Mouse (Mus musculus) liver, embryonic 14.5 days (tissue): ENCODE measurements around the gene Map2. TPM values are rescaled to one million over a fixed set of nuclear protein-coding genes. Genes with fewer than 3 reads are reported as not detected.

ENCODE experiments used
- ATAC-seq: fragments of 200-750 bp; cut with Nextera tagmentation; 2 replicates; pipeline ENCODE4 v1.8.0; 2017; ENCODE audit warnings: moderate number of reproducible peaks, mild to moderate bottlenecking, moderate library complexity; ENCODE audit not compliant: insufficient read depth
- DNase-seq, 3 experiments: peaks; one replicate each; pipeline ENCODE4 v3.0.0-alpha.2; 2012 to 2013; ENCODE audit warnings: low read depth in 3 of 3, low spot score in 3 of 3
- H3K27ac ChIP-seq: fragments of 300-500 bp; sonication (generic); 2 replicates; pipeline ENCODE4 v1.5.1; 2014; ENCODE audit warnings: moderate library complexity, mild to moderate bottlenecking, control low read depth, inconsistent platforms
- H3K27me3 ChIP-seq: fragments of 300-500 bp; sonication (generic); 2 replicates; pipeline ENCODE4 v1.6.1; 2014; ENCODE audit warnings: mild to moderate bottlenecking, low read length, moderate library complexity; ENCODE audit not compliant: control insufficient read depth, insufficient read depth
- H3K36me3 ChIP-seq: fragments of 300-500 bp; sonication (generic); replicated peaks from 2 replicates; pipeline ENCODE4 v1.6.1; 2014; ENCODE audit warnings: low read depth; ENCODE audit not compliant: control insufficient read depth, insufficient read depth
- H3K4me1 ChIP-seq, 2 experiments: fragments of 200-500 bp in 1 of 2; fragments of 300-500 bp in 1 of 2; sonication (generic) in 1 of 2; replicated peaks; 2 replicates each; pipeline ENCODE4 v1.6.1; 2012 to 2014; ENCODE audit warnings: antibody characterized with exemption in 1 of 2, inconsistent platforms in 1 of 2, low read length in 1 of 2; ENCODE audit not compliant: control insufficient read depth in 2 of 2, insufficient read depth in 2 of 2
- H3K4me2 ChIP-seq: fragments of 300-500 bp; sonication (generic); 2 replicates; pipeline ENCODE4 v1.6.1; 2014; ENCODE audit warnings: low read depth, mild to moderate bottlenecking, control low read depth, moderate library complexity
- H3K4me3 ChIP-seq, 2 experiments: fragments of 200-500 bp in 1 of 2; fragments of 300-500 bp in 1 of 2; sonication (generic) in 1 of 2; 2 replicates each; pipeline ENCODE4 v1.5.1; 2012 to 2014; ENCODE audit warnings: low read depth in 2 of 2, low read length in 2 of 2, mild to moderate bottlenecking in 2 of 2, control low read depth in 1 of 2, inconsistent platforms in 1 of 2, moderate library complexity in 1 of 2; ENCODE audit not compliant: insufficient read depth in 1 of 2
- H3K9ac ChIP-seq: fragments of 300-500 bp; sonication (generic); replicated peaks from 2 replicates; pipeline ENCODE4 v1.6.1; 2014; ENCODE audit warnings: mild to moderate bottlenecking, control low read depth, moderate library complexity
- H3K9me3 ChIP-seq: fragments of 300-500 bp; sonication (generic); 2 replicates; pipeline ENCODE4 v1.6.1; 2016; ENCODE audit warnings: low read length, mixed read lengths; ENCODE audit not compliant: control insufficient read depth
- CTCF ChIP-seq: IDR thresholded peaks from 2 replicates; pipeline ENCODE4 v1.5.1; 2016; ENCODE audit warnings: antibody characterized with exemption, low read depth, control low read depth
- EP300 ChIP-seq: IDR thresholded peaks from 2 replicates; pipeline ENCODE4 v1.6.1; 2016; ENCODE audit warnings: antibody characterized with exemption, low read depth
- WGBS: fragments of 180-500 bp; shearing (Covaris S2); extraction: QIAGEN DNeasy Blood & Tissue Kit; methylation state at CpG from one replicate; pipeline ENCODE4 v1.1.7; 2014; ENCODE audit not compliant: insufficient replicate concordance; 5-methylcytosine and 5-hydroxymethylcytosine counted together
- polyA plus RNA-seq, 2 experiments: library from polyadenylated mRNA; depleted of rRNA in 1 of 2; stranded (reverse) in 1 of 2; unstranded in 1 of 2; fragments of >200 nt; fragmentation: Nextera tagmentation in 1 of 2; extraction: Ambion mirVana in 1 of 2; gene quantifications; 2 replicates each; pipeline versions ENCODE4 v1.2.1 to v1.2.3; 2012 to 2014

Map2 gene
- polyA plus RNA-seq, 2 experiments: 0.62 to 0.64 TPM

DNA sequence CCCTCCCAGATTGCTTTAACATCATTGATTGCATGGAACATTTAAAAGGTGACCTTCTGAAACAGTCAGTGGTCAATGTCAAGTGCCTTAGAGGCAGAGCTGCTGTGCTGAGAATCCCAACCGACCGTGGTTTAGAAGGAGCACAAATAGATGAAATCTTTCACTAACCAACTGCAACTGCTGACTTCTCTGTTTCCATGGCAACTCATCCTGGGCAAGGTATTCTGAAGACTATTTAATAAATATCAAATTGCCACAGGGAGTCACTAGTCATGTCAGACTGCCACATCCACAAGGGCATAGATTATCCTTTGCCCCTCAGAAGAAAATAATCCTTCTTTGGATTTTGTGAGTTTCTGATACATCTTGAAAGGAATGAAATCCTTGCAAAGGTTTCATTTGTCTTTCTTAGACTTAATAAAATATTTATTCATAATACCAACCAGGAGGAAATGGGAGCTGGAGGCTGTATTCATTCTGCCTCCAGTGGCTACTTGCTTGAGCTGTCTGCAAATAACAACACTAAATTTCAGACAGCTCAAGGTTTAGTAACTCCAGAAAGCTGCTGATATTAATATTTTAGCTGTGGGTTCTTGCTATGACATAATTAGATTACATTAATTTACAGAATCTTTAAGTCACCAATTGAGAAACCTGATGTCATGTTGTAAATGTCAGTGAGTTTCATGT is 26.1 kb upstream of the Map2 start:
- no peak for DNase-seq
- TF ChIP-seq EP300 (no peak), CTCF (no peak)
- Histone ChIP-seq H3K27ac (no peak overlapping the region), H3K9ac (no peak overlapping the region), H3K4me1 (no peaks in the 10 kb centered on the region), H3K27me3 (no peaks in the 10 kb centered on the region), H3K9me3 (no peaks in the 10 kb centered on the region), H3K4me3 (no peak overlapping the region), H3K36me3 (no peaks in the 10 kb centered on the region), H3K4me2 (no peak overlapping the region)
- WGBS: 62% methylated on average over 2 of the region's 2 CpGs
- ATAC-seq: no peak

DNA sequence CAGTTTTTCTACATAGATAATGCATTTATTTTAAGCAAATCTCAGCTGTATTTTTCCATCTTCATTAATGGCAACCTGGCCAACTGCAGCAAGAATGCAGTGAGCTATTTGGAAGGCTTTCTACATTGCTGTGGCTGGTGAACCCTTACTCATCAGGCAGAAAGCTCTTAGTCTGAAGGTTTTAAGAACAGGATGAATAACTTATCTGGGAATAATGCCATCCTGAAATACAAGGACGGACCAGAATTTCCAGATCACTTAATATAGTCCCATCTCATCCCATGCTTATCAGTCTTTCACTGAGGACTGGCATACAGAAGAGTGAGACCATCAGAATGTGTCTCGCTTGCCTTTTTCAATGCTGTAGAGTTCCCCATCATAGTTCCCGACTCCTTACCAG is 24.3 kb upstream of the Map2 start:
- WGBS: 62% methylated on average over 3 of the region's 3 CpGs
- Histone ChIP-seq H3K9me3 (no peaks in the 10 kb centered on the region), H3K4me3 (no peak overlapping the region), H3K9ac (no peak overlapping the region), H3K27me3 (no peaks in the 10 kb centered on the region), H3K4me1 (no peaks in the 10 kb centered on the region), H3K27ac (no peak overlapping the region), H3K36me3 (no peaks in the 10 kb centered on the region), H3K4me2 (no peak overlapping the region)
- no peak for ATAC-seq
- no peak for DNase-seq
- TF ChIP-seq CTCF: no peak
- TF ChIP-seq EP300: no peak

DNA sequence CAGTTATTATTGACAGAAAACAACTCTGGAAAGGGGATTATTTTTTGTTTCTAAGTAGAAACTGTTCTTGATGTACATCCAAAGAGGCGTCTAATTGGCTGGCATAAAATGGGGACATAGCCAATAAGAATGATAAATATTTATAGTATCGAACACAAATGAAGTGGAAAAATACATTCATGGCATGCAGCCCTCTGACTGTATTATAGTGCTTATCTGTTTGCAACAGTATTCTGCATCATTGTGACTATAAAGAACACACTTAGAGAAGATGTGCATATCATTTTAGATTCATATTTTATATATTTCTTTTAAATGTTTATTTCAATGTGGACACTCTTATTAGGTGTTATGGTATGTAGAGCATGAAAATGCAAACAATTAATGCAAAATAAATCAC is 17.9 kb upstream of the Map2 start:
- Histone ChIP-seq H3K9ac (no peak overlapping the region), H3K4me2 (no peak overlapping the region), H3K27me3 (no peaks in the 10 kb centered on the region), H3K36me3 (no peaks in the 10 kb centered on the region), H3K27ac (no peak overlapping the region), H3K9me3 (no peaks in the 10 kb centered on the region), H3K4me3 (no peak overlapping the region), H3K4me1 (no peaks in the 10 kb centered on the region)
- TF ChIP-seq CTCF: no peak
- no peak for TF ChIP-seq EP300
- DNase-seq (no peak), ATAC-seq (no peak)
- 63% methylated on average over 2 of the region's 2 CpGs for WGBS

DNA sequence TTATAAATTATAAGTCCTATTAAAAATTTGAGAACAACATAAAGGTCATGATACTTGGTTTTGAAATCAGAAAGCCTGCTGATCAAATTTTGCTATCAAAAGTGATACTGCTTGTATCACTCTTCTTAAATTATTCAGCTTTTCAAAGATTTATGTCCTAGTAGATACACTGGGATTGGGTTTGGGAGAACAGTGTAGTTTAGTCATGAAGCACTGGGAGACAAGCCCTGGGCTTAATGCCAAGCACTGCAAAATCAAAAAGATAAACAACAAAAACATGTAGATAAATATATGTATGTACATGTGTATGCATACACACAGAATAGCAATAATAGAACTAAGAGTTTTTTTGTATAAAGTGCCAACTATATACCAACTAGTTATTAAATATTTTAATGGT is 17.5 kb upstream of the Map2 start:
- Histone ChIP-seq H3K36me3 (no peaks in the 10 kb centered on the region), H3K9me3 (no peaks in the 10 kb centered on the region), H3K4me2 (no peak overlapping the region), H3K9ac (no peak overlapping the region), H3K27ac (no peak overlapping the region), H3K27me3 (no peaks in the 10 kb centered on the region), H3K4me1 (no peaks in the 10 kb centered on the region), H3K4me3 (no peak overlapping the region)
- DNase-seq (no peak), ATAC-seq (no peak)
- TF ChIP-seq CTCF: no peak
- TF ChIP-seq EP300: no peak

DNA sequence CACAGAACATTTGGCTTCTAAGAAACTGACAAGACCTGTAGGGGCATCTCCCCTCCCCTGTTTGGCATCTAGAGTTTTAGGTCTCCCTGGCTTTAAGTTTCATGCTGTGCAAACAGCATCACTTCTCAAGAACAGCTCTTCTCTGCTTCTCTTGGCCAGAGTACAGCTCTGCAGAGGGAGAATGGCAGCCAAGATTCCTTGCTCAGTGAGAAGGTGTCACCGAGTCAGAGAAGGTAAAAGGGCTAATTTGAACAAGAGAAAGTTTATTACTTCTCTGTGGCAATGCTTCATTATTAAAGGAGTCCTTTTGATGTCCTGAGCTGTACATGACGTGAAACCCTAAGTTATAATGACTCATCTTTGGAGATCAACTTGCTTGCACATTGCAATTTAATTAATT is 10.4 kb upstream of the Map2 start:
- Histone ChIP-seq H3K9ac (no peak overlapping the region), H3K4me1 (no peaks in the 10 kb centered on the region), H3K36me3 (no peaks in the 10 kb centered on the region), H3K4me3 (no peak overlapping the region), H3K9me3 (no peaks in the 10 kb centered on the region), H3K27ac (no peak overlapping the region), H3K4me2 (no peak overlapping the region), H3K27me3 (no peaks in the 10 kb centered on the region)
- ATAC-seq (no peak), DNase-seq (no peak)
- WGBS: 57% methylated on average over 2 of the region's 2 CpGs
- TF ChIP-seq EP300: no peak
